Mouse (Mus musculus): ENCODE measurements around the gene Gpr89. TPM values are rescaled to one million over a fixed set of nuclear protein-coding genes. Genes with fewer than 3 reads are reported as not detected.

Gpr89 gene
- polyA plus RNA-seq, 1 experiment from 2014 or later, result 19.1 TPM

DNA sequence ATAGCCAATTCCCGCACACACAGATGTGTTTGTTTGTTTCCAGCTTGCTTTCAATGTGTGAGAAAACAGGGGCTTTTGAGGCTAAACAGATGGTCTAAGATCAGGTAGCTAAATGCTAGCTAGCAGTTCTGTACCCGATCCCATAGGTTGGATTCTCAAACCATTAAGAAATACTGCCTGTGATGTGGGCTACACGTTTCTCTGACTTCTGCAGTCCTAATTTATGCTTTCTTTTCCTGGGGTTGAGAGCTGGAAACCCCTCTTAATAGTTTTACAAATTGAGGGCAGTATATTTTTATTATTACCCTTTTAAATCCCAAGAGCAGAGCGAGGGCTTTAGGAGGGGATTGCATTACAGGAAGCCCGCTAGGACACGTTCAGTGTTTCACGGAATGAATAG, 15.8 kb upstream of the Gpr89 start:
- H3K4me3 ChIP-seq (ENCODE audit: low read depth, low read length), result no peak overlapping the region
- H3K27me3 ChIP-seq (ENCODE audit: control insufficient read depth, insufficient read depth, low read depth, low read length), result no peaks in the 10 kb centered on the region
- no peaks in the 10 kb centered on the region for H3K36me3 ChIP-seq (ENCODE audit: control insufficient read depth, insufficient read depth)
- H3K27ac ChIP-seq (ENCODE audit: low read length), result no peak overlapping the region
- no peaks in the 10 kb centered on the region for H3K4me1 ChIP-seq (ENCODE audit: control insufficient read depth, low read depth, low read length)
- H3K4me2 ChIP-seq (ENCODE audit: low read depth, low read length), result no peak overlapping the region
- no peaks in the 10 kb centered on the region for H3K9me3 ChIP-seq (replicated peaks; ENCODE audit: control insufficient read depth, low read length)
- H3K9ac ChIP-seq (ENCODE audit: low read depth, low read length), result no peak overlapping the region
- whole genome bisulfite sequencing (ENCODE audit: insufficient replicate concordance), result 57% methylated on average over 7 of the region's 7 CpGs
- no peak for ATAC-seq (ENCODE audit: low read depth)

DNA sequence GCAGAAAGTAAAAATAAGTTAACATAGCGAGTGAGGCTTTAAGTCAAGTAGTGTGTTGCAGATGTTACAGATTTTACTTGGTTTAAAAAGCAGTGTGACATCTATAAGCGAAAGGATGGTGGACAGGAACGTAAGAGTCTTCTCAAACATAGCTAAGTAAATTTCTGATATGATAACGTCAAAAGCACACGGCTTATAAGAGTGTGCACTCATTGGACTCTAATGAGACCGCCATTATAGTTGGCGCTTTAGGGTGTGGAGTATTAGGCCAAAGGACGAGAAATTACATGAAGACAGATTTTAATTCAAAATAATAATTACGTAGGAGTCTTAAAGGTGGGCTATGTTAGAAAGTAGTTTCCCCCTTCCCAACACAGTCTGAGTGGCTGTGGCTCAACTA, 446 bp upstream of the Gpr89 start:
- Histone ChIP-seq H3K27ac (ENCODE audit: low read length) (no peak overlapping the region), H3K9ac (ENCODE audit: low read depth, low read length) (peak overlapping the region; percentile 91), H3K4me2 (ENCODE audit: low read depth, low read length) (peak overlapping the region; percentile 94), H3K4me1 (ENCODE audit: control insufficient read depth, low read depth, low read length) (peaks cover 15% of the 10 kb centered on the region), H3K36me3 (ENCODE audit: control insufficient read depth, insufficient read depth) (no peaks in the 10 kb centered on the region), H3K27me3 (ENCODE audit: control insufficient read depth, insufficient read depth, low read depth, low read length) (peaks cover 10% of the 10 kb centered on the region), H3K9me3 (replicated peaks; ENCODE audit: control insufficient read depth, low read length) (no peaks in the 10 kb centered on the region), H3K4me3 (ENCODE audit: low read depth, low read length) (peak overlapping the region; percentile 99)
- ATAC-seq (ENCODE audit: low read depth), result no peak
- WGBS (ENCODE audit: insufficient replicate concordance), result 34% methylated on average over 9 of the region's 9 CpGs

DNA sequence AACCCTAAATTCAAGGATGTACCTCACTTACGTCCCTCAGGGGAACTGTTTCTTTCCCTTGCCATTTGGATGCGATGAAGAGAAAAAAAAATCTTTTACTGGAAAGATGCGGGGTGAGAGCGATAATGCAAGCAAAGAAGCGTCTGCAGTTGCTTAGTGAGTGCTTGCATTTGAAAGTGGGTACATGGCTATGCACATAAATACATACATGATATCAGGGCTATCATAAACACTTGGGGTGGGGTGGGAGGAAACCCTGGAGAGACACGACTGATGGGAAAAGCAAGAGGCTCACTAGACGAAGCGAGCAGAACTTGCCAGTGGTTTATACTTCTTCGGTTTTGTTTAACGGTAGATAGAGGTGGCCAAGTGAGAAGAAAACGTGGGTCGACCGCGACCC, 753 bp downstream of the Gpr89 start, which contains the start of gene Gja5:
TSS of gene Gja5 (plus strand) at position 301 of the 400 bp plus-strand sequence.
- Histone ChIP-seq H3K4me2 (ENCODE audit: low read depth, low read length) (peak within 1 kb of the TSS; percentile 94), H3K27ac (ENCODE audit: low read length) (peak within 1 kb of the TSS; percentile 24; the same call in 1 of the 2 replicates), H3K4me1 (ENCODE audit: control insufficient read depth, low read depth, low read length) (peaks cover 15% of the 10 kb centered on the region), H3K4me3 (ENCODE audit: low read depth, low read length) (peak within 1 kb of the TSS; percentile 99), H3K27me3 (ENCODE audit: control insufficient read depth, insufficient read depth, low read depth, low read length) (peaks cover 10% of the 10 kb centered on the region), H3K9ac (ENCODE audit: low read depth, low read length) (peak within 1 kb of the TSS; percentile 91), H3K9me3 (replicated peaks; ENCODE audit: control insufficient read depth, low read length) (no peaks in the 10 kb centered on the region), H3K36me3 (ENCODE audit: control insufficient read depth, insufficient read depth) (no peaks in the 10 kb centered on the region)
- no peak for ATAC-seq (ENCODE audit: low read depth)
- 10% methylated on average over 14 of the region's 14 CpGs for whole genome bisulfite sequencing (ENCODE audit: insufficient replicate concordance)

GRCm38 (mm10) chr3:96902336-96902999, 2.7 kb downstream of the Gpr89 start:
- Histone ChIP-seq H3K36me3 (ENCODE audit: control insufficient read depth, insufficient read depth) (no peaks in the 10 kb centered on the region), H3K27ac (ENCODE audit: low read length) (no peak overlapping the region), H3K9me3 (replicated peaks; ENCODE audit: control insufficient read depth, low read length) (no peaks in the 10 kb centered on the region), H3K4me1 (ENCODE audit: control insufficient read depth, low read depth, low read length) (peaks cover 15% of the 10 kb centered on the region), H3K4me3 (ENCODE audit: low read depth, low read length) (no peak overlapping the region), H3K27me3 (ENCODE audit: control insufficient read depth, insufficient read depth, low read depth, low read length) (peaks cover 5% of the 10 kb centered on the region; the same call in 1 of the 2 replicates), H3K9ac (ENCODE audit: low read depth, low read length) (no peak overlapping the region), H3K4me2 (ENCODE audit: low read depth, low read length) (no peak overlapping the region)
- WGBS (ENCODE audit: insufficient replicate concordance), result 55% methylated on average over 4 of the region's 4 CpGs
- no peak for ATAC-seq (ENCODE audit: low read depth)

GRCm38 (mm10) chr3:96883690-96884089, 21.5 kb downstream of the Gpr89 start:
- ATAC-seq (ENCODE audit: low read depth), result no peak
- Histone ChIP-seq H3K36me3 (ENCODE audit: control insufficient read depth, insufficient read depth) (peaks cover 3% of the 10 kb centered on the region; the same call in 1 of the 2 replicates), H3K9me3 (replicated peaks; ENCODE audit: control insufficient read depth, low read length) (no peaks in the 10 kb centered on the region), H3K4me3 (ENCODE audit: low read depth, low read length) (no peak overlapping the region), H3K4me1 (ENCODE audit: control insufficient read depth, low read depth, low read length) (no peaks in the 10 kb centered on the region), H3K27me3 (ENCODE audit: control insufficient read depth, insufficient read depth, low read depth, low read length) (no peaks in the 10 kb centered on the region), H3K4me2 (ENCODE audit: low read depth, low read length) (no peak overlapping the region), H3K27ac (ENCODE audit: low read length) (no peak overlapping the region), H3K9ac (ENCODE audit: low read depth, low read length) (no peak overlapping the region)
- 85% methylated on average over 7 of the region's 7 CpGs for WGBS (ENCODE audit: insufficient replicate concordance)

DNA sequence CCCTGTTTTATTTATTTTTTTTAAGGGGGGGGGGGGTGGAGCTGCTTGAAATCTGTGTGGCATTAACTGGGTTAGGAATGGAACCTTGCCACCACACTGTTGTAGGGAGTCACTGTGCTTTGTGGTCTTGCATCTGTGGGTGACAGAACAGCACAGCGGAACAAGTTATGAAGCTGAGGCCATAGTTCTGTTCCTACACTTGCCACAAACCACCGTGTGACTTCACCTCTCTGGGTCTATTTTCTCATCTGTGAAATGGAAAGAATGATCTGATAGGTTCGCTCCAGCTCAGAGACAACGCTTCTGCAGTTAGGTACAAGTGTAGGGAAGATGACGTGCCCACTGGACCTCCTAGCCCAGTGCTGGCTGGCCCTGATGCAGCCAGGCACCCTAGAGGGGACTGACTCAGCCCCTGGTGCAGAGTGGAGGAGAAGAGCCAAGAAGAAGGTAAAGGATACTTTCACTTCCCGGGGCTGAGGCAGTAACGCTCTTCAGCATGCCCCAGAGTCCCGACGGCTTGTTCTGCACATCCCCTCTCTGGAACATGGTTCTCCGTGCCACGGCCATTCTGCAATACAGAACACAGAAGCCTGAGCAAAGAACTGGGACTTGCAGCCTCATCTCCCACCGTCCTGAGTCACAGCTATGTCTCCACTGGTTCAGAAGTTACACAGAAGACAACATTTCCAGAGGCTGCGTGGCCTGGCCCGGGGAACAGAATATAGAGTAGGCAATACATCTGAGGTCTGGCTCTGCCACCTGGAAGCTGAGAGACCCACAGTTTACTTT, 22.9 kb downstream of the Gpr89 start:
- Histone ChIP-seq H3K4me2 (ENCODE audit: low read depth, low read length) (no peak overlapping the region), H3K27me3 (ENCODE audit: control insufficient read depth, insufficient read depth, low read depth, low read length) (no peaks in the 10 kb centered on the region), H3K9me3 (replicated peaks; ENCODE audit: control insufficient read depth, low read length) (no peaks in the 10 kb centered on the region), H3K4me3 (ENCODE audit: low read depth, low read length) (no peak overlapping the region), H3K9ac (ENCODE audit: low read depth, low read length) (no peak overlapping the region), H3K36me3 (ENCODE audit: control insufficient read depth, insufficient read depth) (peaks cover 3% of the 10 kb centered on the region), H3K4me1 (ENCODE audit: control insufficient read depth, low read depth, low read length) (no peaks in the 10 kb centered on the region), H3K27ac (ENCODE audit: low read length) (no peak overlapping the region)
- 81% methylated on average over 14 of the region's 14 CpGs for WGBS (ENCODE audit: insufficient replicate concordance)
- ATAC-seq (ENCODE audit: low read depth), result no peak

GRCm38 (mm10) chr3:96881557-96881956, 23.6 kb downstream of the Gpr89 start:
- H3K4me3 ChIP-seq (ENCODE audit: low read depth, low read length), result no peak overlapping the region
- no peak overlapping the region for H3K9ac ChIP-seq (ENCODE audit: low read depth, low read length)
- peaks cover 3% of the 10 kb centered on the region for H3K36me3 ChIP-seq (ENCODE audit: control insufficient read depth, insufficient read depth)
- ATAC-seq (ENCODE audit: low read depth), result no peak
- H3K9me3 ChIP-seq (replicated peaks; ENCODE audit: control insufficient read depth, low read length), result no peaks in the 10 kb centered on the region
- no peak overlapping the region for H3K4me2 ChIP-seq (ENCODE audit: low read depth, low read length)
- H3K4me1 ChIP-seq (ENCODE audit: control insufficient read depth, low read depth, low read length), result no peaks in the 10 kb centered on the region
- H3K27ac ChIP-seq (ENCODE audit: low read length), result no peak overlapping the region
- 71% methylated on average over 6 of the region's 6 CpGs for WGBS (ENCODE audit: insufficient replicate concordance)
- no peaks in the 10 kb centered on the region for H3K27me3 ChIP-seq (ENCODE audit: control insufficient read depth, insufficient read depth, low read depth, low read length)

GRCm38 (mm10) chr3:96880385-96880784, 24.8 kb downstream of the Gpr89 start:
- no peak overlapping the region for H3K4me2 ChIP-seq (ENCODE audit: low read depth, low read length)
- no peak for ATAC-seq (ENCODE audit: low read depth)
- H3K9ac ChIP-seq (ENCODE audit: low read depth, low read length), result no peak overlapping the region
- H3K36me3 ChIP-seq (ENCODE audit: control insufficient read depth, insufficient read depth), result peaks cover 3% of the 10 kb centered on the region
- no peaks in the 10 kb centered on the region for H3K27me3 ChIP-seq (ENCODE audit: control insufficient read depth, insufficient read depth, low read depth, low read length)
- H3K4me1 ChIP-seq (ENCODE audit: control insufficient read depth, low read depth, low read length), result no peaks in the 10 kb centered on the region
- WGBS (ENCODE audit: insufficient replicate concordance), result 73% methylated on average over 4 of the region's 4 CpGs
- no peak overlapping the region for H3K27ac ChIP-seq (ENCODE audit: low read length)
- no peak overlapping the region for H3K4me3 ChIP-seq (ENCODE audit: low read depth, low read length)
- H3K9me3 ChIP-seq (replicated peaks; ENCODE audit: control insufficient read depth, low read length), result no peaks in the 10 kb centered on the region

DNA sequence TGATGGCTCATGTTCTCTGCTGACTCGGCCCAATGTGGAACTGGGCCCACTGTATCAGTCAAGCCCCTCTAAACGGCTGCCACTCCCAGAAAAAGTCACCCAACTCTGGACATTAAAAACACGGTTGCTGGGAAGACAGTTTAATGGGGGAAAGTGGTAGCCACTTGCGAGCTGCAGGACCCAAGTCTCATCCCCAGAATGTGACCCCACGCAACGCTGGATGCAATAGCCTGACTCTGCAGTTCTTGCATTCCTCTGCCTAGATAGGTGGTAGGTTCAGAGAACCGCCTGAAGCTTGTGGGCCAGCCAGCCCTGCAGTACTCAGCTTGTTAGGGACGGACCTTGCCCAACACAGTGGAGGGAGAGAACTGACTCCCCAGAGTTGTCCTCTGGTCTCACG, 25.6 kb downstream of the Gpr89 start:
- ATAC-seq (ENCODE audit: low read depth), result no peak
- H3K36me3 ChIP-seq (ENCODE audit: control insufficient read depth, insufficient read depth), result peaks cover 3% of the 10 kb centered on the region
- H3K27me3 ChIP-seq (ENCODE audit: control insufficient read depth, insufficient read depth, low read depth, low read length), result no peaks in the 10 kb centered on the region
- H3K4me1 ChIP-seq (ENCODE audit: control insufficient read depth, low read depth, low read length), result no peaks in the 10 kb centered on the region
- 77% methylated on average over 9 of the region's 9 CpGs for WGBS (ENCODE audit: insufficient replicate concordance)
- H3K4me2 ChIP-seq (ENCODE audit: low read depth, low read length), result no peak overlapping the region
- H3K4me3 ChIP-seq (ENCODE audit: low read depth, low read length), result no peak overlapping the region
- H3K9me3 ChIP-seq (replicated peaks; ENCODE audit: control insufficient read depth, low read length), result no peaks in the 10 kb centered on the region
- H3K27ac ChIP-seq (ENCODE audit: low read length), result no peak overlapping the region
- H3K9ac ChIP-seq (ENCODE audit: low read depth, low read length), result no peak overlapping the region

All from liver, embryonic 16.5 days (tissue).